Mouse (Mus musculus) embryonic fibroblast, embryonic 13.5 days (primary cell): Measurements from ENCODE around the gene St7l.

ENCODE experiments used
- CTCF ChIP-seq: IDR thresholded peaks from 2 replicates; pipeline ENCODE4 v1.5.1; 2011; ENCODE audit warnings: mild to moderate bottlenecking, control low read depth, low read length, moderate library complexity, borderline replicate concordance; ENCODE audit not compliant: insufficient read depth
- POLR2A ChIP-seq: IDR thresholded peaks from 2 replicates; pipeline ENCODE4 v1.6.1; 2011; ENCODE audit warnings: low read depth, mild to moderate bottlenecking, control low read depth, low read length, moderate library complexity

DNA sequence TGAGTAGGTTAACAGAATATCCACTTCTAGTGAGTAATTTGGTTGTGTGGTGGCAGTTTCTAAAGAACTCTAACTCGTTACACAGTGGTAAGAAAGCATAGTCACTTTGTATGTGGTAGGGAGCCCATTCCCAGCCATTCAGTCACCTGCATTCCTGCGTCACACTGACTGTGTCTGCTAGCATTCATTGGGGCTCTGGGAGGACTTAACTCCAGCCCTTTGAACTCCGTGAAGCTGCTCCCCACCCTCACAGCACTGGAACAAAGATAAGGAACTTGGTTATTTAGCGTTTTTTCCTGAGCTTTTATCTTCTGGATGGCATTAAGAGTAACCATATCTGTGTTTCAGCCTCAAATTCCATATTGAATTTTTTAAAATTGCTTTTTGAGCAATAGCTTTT, 74.5 kb downstream of the St7l start:
- TF ChIP-seq CTCF (no peak), POLR2A (no peak)
